11 mouse cellular contexts compared by ENCODE assay signal in the genomic region with DNA sequence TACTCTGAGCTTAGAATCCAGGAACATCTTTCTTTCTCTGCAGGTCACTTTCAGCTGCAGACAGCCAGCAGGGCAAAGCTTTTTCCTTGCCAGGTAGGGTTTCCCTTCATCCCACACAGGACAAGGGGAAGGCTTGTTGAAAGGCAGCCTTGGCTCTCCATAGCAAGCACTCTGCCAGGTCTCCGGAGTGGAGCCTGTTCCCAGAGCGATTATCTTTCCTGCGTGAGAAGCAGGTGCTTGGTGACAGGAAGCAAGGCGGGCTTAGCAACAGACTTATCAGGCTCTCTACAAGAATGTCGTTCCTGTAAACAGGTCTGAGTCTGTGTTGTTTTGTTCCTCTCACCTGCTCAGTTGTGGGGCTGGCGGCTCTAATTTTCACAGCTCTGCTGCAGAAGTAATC.
DNase-seq lines count a peak whose midpoint lies in the region; ATAC-seq lines count a peak whose summit lies in the region.
"Had no signal": no experiment of that assay in that cellular context is flagged by ENCODE, and none has a peak within 500 bp of the region (broad histone marks: within the 10 kb centered on the region; RNA-seq: fewer than 3 reads in every experiment).

No protein-coding gene starts in this region.

- no peak overlapping the region for H3K9ac ChIP-seq in hindbrain, embryonic 15.5 days
- no peak overlapping the region for H3K9ac ChIP-seq in hindbrain, embryonic 14.5 days
- H3K9ac ChIP-seq in forebrain, embryonic 15.5 days (replicated peaks), result no peak overlapping the region

- 55% methylated on average over 6 of the region's 6 CpGs for WGBS in hindbrain, embryonic 15.5 days
- 53% methylated on average over 6 of the region's 6 CpGs for WGBS in hindbrain, embryonic 14.5 days
- 36% methylated on average over 6 of the region's 6 CpGs for WGBS in forebrain, embryonic 15.5 days

- H3K36me3 ChIP-seq in hindbrain, embryonic 15.5 days, result no peaks in the 10 kb centered on the region
- no peaks in the 10 kb centered on the region for H3K36me3 ChIP-seq in hindbrain, embryonic 14.5 days (replicated peaks; ENCODE audit: control insufficient read depth, insufficient read depth)
- H3K36me3 ChIP-seq in forebrain, embryonic 15.5 days, result no peaks in the 10 kb centered on the region

- intact Hi-C loops in heart, postnatal 36 days (cut with DNase I), result no loop called here

- no peak overlapping the region for H3K4me2 ChIP-seq in hindbrain, embryonic 15.5 days
- H3K4me2 ChIP-seq in hindbrain, embryonic 14.5 days (replicated peaks), result no peak overlapping the region
- no peak overlapping the region for H3K4me2 ChIP-seq in forebrain, embryonic 15.5 days (replicated peaks)

- no peak for ATAC-seq in hindbrain, embryonic 15.5 days (ENCODE audit: low FRiP score, low read depth)
- ATAC-seq in hindbrain, embryonic 14.5 days (ENCODE audit: low FRiP score), result no peak
- peak; percentile 44 for ATAC-seq in forebrain, embryonic 15.5 days (replicated peaks)
- ATAC-seq in inflammation-experienced regulatory T-cells, adult 6 months, result no peak

- no peak overlapping the region for H3K4me3 ChIP-seq in hindbrain, embryonic 15.5 days
- H3K4me3 ChIP-seq in hindbrain, embryonic 14.5 days (replicated peaks; ENCODE audit: low read length), result no peak overlapping the region
- no peak overlapping the region for H3K4me3 ChIP-seq in forebrain, embryonic 15.5 days

- no peaks in the 10 kb centered on the region for H3K9me3 ChIP-seq in hindbrain, embryonic 15.5 days
- no peaks in the 10 kb centered on the region for H3K9me3 ChIP-seq in hindbrain, embryonic 14.5 days (ENCODE audit: control insufficient read depth, low read length)
- no peaks in the 10 kb centered on the region for H3K9me3 ChIP-seq in forebrain, embryonic 15.5 days

- H3K27me3 ChIP-seq in hindbrain, embryonic 15.5 days, result no peaks in the 10 kb centered on the region
- H3K27me3 ChIP-seq in hindbrain, embryonic 14.5 days (ENCODE audit: control insufficient read depth, insufficient read depth, low read length), result no peaks in the 10 kb centered on the region
- H3K27me3 ChIP-seq in forebrain, embryonic 15.5 days, result no peaks in the 10 kb centered on the region
- H3K27me3 ChIP-seq: CH12.LX had no signal

- DNase-seq in hindbrain, embryonic 14.5 days (ENCODE audit: low spot score), result no peak
- peak; percentile 27 for DNase-seq in cerebellum, adult 9-10 months
- peak; percentile 30 to 32 for DNase-seq in heart, postnatal 36 days
- no peak for DNase-seq in left cerebral cortex, adult 11 months (ENCODE audit: low spot score)
- DNase-seq in thymus, postnatal 25 days, result no peak
- DNase-seq: liver; thymus, postnatal 14 days had no signal

- peaks cover 6% of the 10 kb centered on the region for H3K4me1 ChIP-seq in hindbrain, embryonic 15.5 days (replicated peaks)
- no peaks in the 10 kb centered on the region; the same call in 1 of the 2 replicates for H3K4me1 ChIP-seq in hindbrain, embryonic 14.5 days (replicated peaks; ENCODE audit: control insufficient read depth, insufficient read depth, low read length)
- peaks cover 24% of the 10 kb centered on the region for H3K4me1 ChIP-seq in forebrain, embryonic 15.5 days

- H3K27ac ChIP-seq in hindbrain, embryonic 15.5 days (replicated peaks), result 0 out of 2 replicates have a peak overlapping the region, but pooled peaks have one; percentile 2
- H3K27ac ChIP-seq in hindbrain, embryonic 14.5 days, result no peak overlapping the region
- H3K27ac ChIP-seq in forebrain, embryonic 15.5 days (replicated peaks), result peak overlapping the region; percentile 79

Comparison
In these comparisons a context has a peak if more than half of its experiments do, and no peak if none do; other contexts are left out.
1. DNase-seq: peak in cerebellum, adult 9-10 months (single experiment) and heart, postnatal 36 days (2 of 2); none in hindbrain, embryonic 14.5 days (single experiment), left cerebral cortex, adult 11 months (single experiment) and thymus, postnatal 25 days (single experiment).